ENCODE assay signal across 24 mouse cellular contexts in the genomic region with DNA sequence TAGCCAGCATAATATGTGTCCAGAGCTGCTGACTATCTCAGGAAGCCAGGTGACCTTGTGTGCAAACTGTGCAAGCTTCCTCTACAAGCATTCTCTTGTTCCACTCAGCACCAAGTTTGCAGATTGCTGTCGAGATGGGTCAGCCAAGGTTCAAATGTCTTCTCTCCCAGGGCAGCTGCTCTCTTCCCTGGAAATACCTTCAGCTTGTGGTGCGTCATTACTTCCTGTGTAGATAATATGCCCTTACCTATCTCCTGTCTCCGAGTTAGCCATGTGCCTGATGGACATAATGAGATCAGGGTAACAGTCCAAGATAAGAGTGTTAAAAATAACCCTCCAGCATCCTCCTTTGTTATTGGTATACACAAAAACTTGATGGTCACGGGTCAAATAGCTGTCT.
"Had no signal": no experiment of that assay in that cellular context is flagged by ENCODE, and none has a peak within 500 bp of the region (broad histone marks: within the 10 kb centered on the region; RNA-seq: fewer than 3 reads in every experiment).

No protein-coding gene starts in this region.

- H3K9me3 ChIP-seq: limb, embryonic 10.5 days; limb, embryonic 13.5 days; liver, embryonic 12.5 days; liver, embryonic 15.5 days; lung, embryonic 15.5 days; megakaryocyte, embryonic 14.5 days; midbrain, embryonic 10.5 days; neural tube, embryonic 12.5 days; neural tube, embryonic 15.5 days had no signal

- H3K36me3 ChIP-seq: limb, embryonic 10.5 days; limb, embryonic 13.5 days; liver, embryonic 12.5 days; liver, embryonic 15.5 days; lung, embryonic 15.5 days; midbrain, embryonic 10.5 days; neural tube, embryonic 12.5 days; neural tube, embryonic 15.5 days had no signal

- H3K9ac ChIP-seq: limb, embryonic 13.5 days; liver, embryonic 12.5 days; liver, embryonic 15.5 days; lung, embryonic 15.5 days; neural tube, embryonic 12.5 days; neural tube, embryonic 15.5 days had no signal

- DNase-seq: kidney, postnatal 10 days; layer of hippocampus, adult 9-11 months; liver; lung, adult 18-20 months; lung, postnatal 10 days; lung, postnatal 36 days; midbrain, embryonic 14.5 days; right cerebral cortex, adult 18-20 months; right cerebral cortex, postnatal 14 days; right cerebral cortex, postnatal 4 days; thymus, adult 2 months; thymus, postnatal 14 days; thymus, postnatal 4 days had no signal

- H3K4me3 ChIP-seq: layer of hippocampus, adult 2 months; limb, embryonic 10.5 days; limb, embryonic 13.5 days; liver, embryonic 12.5 days; liver, embryonic 15.5 days; lung, embryonic 15.5 days; megakaryocyte, embryonic 14.5 days; midbrain, embryonic 10.5 days; neural tube, embryonic 12.5 days; neural tube, embryonic 15.5 days had no signal

- H3K27ac ChIP-seq: layer of hippocampus, adult 2 months; limb, embryonic 10.5 days; limb, embryonic 13.5 days; liver, embryonic 12.5 days; liver, embryonic 15.5 days; lung, embryonic 15.5 days; midbrain, embryonic 10.5 days; neural tube, embryonic 12.5 days; neural tube, embryonic 15.5 days; stomach, postnatal 0 days had no signal

- H3K4me2 ChIP-seq: limb, embryonic 13.5 days; liver, embryonic 12.5 days; liver, embryonic 15.5 days; lung, embryonic 15.5 days; neural tube, embryonic 12.5 days; neural tube, embryonic 15.5 days had no signal

- H3K27me3 ChIP-seq: limb, embryonic 13.5 days; liver, embryonic 12.5 days; liver, embryonic 15.5 days; lung, embryonic 15.5 days; megakaryocyte, embryonic 14.5 days; neural tube, embryonic 12.5 days; neural tube, embryonic 15.5 days had no signal

- H3K4me1 ChIP-seq: limb, embryonic 10.5 days; limb, embryonic 13.5 days; liver, embryonic 12.5 days; liver, embryonic 15.5 days; lung, embryonic 15.5 days; megakaryocyte, embryonic 14.5 days had no signal

- ATAC-seq: liver, embryonic 12.5 days had no signal
